24 mouse cellular contexts compared by ENCODE assay signal in the genomic region with DNA sequence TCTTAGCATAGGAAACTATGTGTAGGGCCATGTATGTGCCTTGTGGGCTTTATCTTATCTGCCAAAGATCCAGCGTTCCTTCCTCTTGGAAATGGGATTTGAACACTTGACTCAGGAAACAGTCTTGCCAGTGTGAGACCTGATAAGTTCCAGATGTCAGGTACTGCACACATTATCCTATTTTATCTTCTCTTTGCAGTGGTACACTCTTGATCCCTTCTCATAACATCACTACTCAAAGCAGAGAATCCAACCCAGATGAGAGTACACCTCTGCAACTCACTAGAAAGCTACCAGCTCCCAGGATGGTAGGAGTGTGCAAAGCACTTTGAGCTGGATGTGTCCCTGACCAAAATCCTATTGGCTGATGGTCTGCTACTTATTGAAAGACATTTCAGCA.
DNase-seq lines count a peak whose midpoint lies in the region; ATAC-seq and TF ChIP-seq lines count a peak whose summit lies in the region.
"Had no signal": no experiment of that assay in that cellular context is flagged by ENCODE, and none has a peak within 500 bp of the region (broad histone marks: within the 10 kb centered on the region; RNA-seq: fewer than 3 reads in every experiment).

No protein-coding gene starts in this region.

- peaks cover 12% of the 10 kb centered on the region; the same call in 1 of the 2 replicates for H3K4me1 ChIP-seq in hindbrain, embryonic 15.5 days (replicated peaks)
- H3K4me1 ChIP-seq in hindbrain, embryonic 12.5 days, result 0 out of 2 replicates have a peak, but pooled peaks cover 4% of the 10 kb centered on the region
- peaks cover 5% of the 10 kb centered on the region; the same call in 1 of the 2 replicates for H3K4me1 ChIP-seq in G1E (ENCODE audit: insufficient read depth, low read depth, low read length)
- H3K4me1 ChIP-seq in liver, embryonic 13.5 days (replicated peaks), result peaks cover 54% of the 10 kb centered on the region
- H3K4me1 ChIP-seq in liver, embryonic 16.5 days (ENCODE audit: control insufficient read depth, low read depth, low read length), result peaks cover 3% of the 10 kb centered on the region; the same call in 1 of the 2 replicates

- H3K9ac ChIP-seq in hindbrain, embryonic 15.5 days, result no peak overlapping the region
- no peak overlapping the region for H3K9ac ChIP-seq in hindbrain, embryonic 12.5 days
- no peak overlapping the region for H3K9ac ChIP-seq in liver, embryonic 13.5 days
- no peak overlapping the region for H3K9ac ChIP-seq in liver, embryonic 16.5 days (ENCODE audit: low read depth, low read length)
- H3K9ac ChIP-seq: embryonic facial prominence, embryonic 12.5 days; embryonic facial prominence, embryonic 15.5 days; forebrain, embryonic 15.5 days; heart, embryonic 13.5 days had no signal

- intact Hi-C loops in left cerebral cortex, postnatal 36 days (cut with DNase I), result no loop called here

- ATAC-seq in hindbrain, embryonic 15.5 days (ENCODE audit: low FRiP score, low read depth), result no peak
- ATAC-seq in hindbrain, embryonic 12.5 days (ENCODE audit: low FRiP score), result no peak
- ATAC-seq in G1E (ENCODE audit: extremely low read depth, insufficient number of reproducible peaks, low FRiP score, poor library complexity, severe bottlenecking), result peak; percentile 8; the same call in 1 of the 2 replicates
- ATAC-seq in liver, embryonic 13.5 days (ENCODE audit: low read depth), result peak; percentile 65
- ATAC-seq in liver, embryonic 16.5 days (ENCODE audit: low read depth), result peak; percentile 51
- ATAC-seq: forebrain, embryonic 15.5 days; hindbrain, embryonic 16.5 days had no signal

- no peaks in the 10 kb centered on the region for H3K36me3 ChIP-seq in hindbrain, embryonic 15.5 days
- H3K36me3 ChIP-seq in hindbrain, embryonic 12.5 days, result no peaks in the 10 kb centered on the region
- H3K36me3 ChIP-seq in G1E (replicated peaks), result no peaks in the 10 kb centered on the region
- H3K36me3 ChIP-seq in liver, embryonic 13.5 days, result no peaks in the 10 kb centered on the region
- no peaks in the 10 kb centered on the region for H3K36me3 ChIP-seq in liver, embryonic 16.5 days (ENCODE audit: control insufficient read depth, insufficient read depth)
- H3K36me3 ChIP-seq: embryonic facial prominence, embryonic 15.5 days; forebrain, embryonic 15.5 days; heart, embryonic 10.5 days; heart, embryonic 13.5 days had no signal

- H3K9me3 ChIP-seq in hindbrain, embryonic 15.5 days, result no peaks in the 10 kb centered on the region
- H3K9me3 ChIP-seq in hindbrain, embryonic 12.5 days (replicated peaks), result no peaks in the 10 kb centered on the region
- H3K9me3 ChIP-seq in G1E (replicated peaks), result no peaks in the 10 kb centered on the region
- H3K9me3 ChIP-seq in liver, embryonic 13.5 days (replicated peaks), result no peaks in the 10 kb centered on the region
- H3K9me3 ChIP-seq in liver, embryonic 16.5 days (replicated peaks; ENCODE audit: control insufficient read depth, low read length), result no peaks in the 10 kb centered on the region
- H3K9me3 ChIP-seq: embryonic facial prominence, embryonic 12.5 days; embryonic facial prominence, embryonic 15.5 days; forebrain, embryonic 15.5 days; heart, embryonic 10.5 days; heart, embryonic 13.5 days had no signal

- H3K4me2 ChIP-seq in hindbrain, embryonic 15.5 days, result no peak overlapping the region
- H3K4me2 ChIP-seq in hindbrain, embryonic 12.5 days (replicated peaks), result no peak overlapping the region
- no peak overlapping the region for H3K4me2 ChIP-seq in liver, embryonic 13.5 days
- H3K4me2 ChIP-seq in liver, embryonic 16.5 days (ENCODE audit: low read depth, low read length), result no peak overlapping the region
- H3K4me2 ChIP-seq: embryonic facial prominence, embryonic 12.5 days; embryonic facial prominence, embryonic 15.5 days; forebrain, embryonic 15.5 days; heart, embryonic 13.5 days had no signal

- WGBS in hindbrain, embryonic 15.5 days, result 81% methylated on average over 1 of the region's 1 CpGs
- 86% methylated on average over 1 of the region's 1 CpGs for WGBS in hindbrain, embryonic 12.5 days
- 29% methylated on average over 1 of the region's 1 CpGs for WGBS in liver, embryonic 13.5 days (ENCODE audit: insufficient replicate concordance)
- WGBS in liver, embryonic 16.5 days (ENCODE audit: insufficient replicate concordance), result 12% methylated on average over 1 of the region's 1 CpGs

- H3K4me3 ChIP-seq in hindbrain, embryonic 15.5 days, result no peak overlapping the region
- no peak overlapping the region for H3K4me3 ChIP-seq in hindbrain, embryonic 12.5 days
- no peak overlapping the region for H3K4me3 ChIP-seq in G1E (ENCODE audit: low read depth, low read length)
- no peak overlapping the region for H3K4me3 ChIP-seq in liver, embryonic 13.5 days (replicated peaks)
- H3K4me3 ChIP-seq in liver, embryonic 16.5 days (ENCODE audit: low read depth, low read length), result no peak overlapping the region
- H3K4me3 ChIP-seq: embryonic facial prominence, embryonic 12.5 days; embryonic facial prominence, embryonic 15.5 days; forebrain, embryonic 15.5 days; heart, adult 2 months; heart, embryonic 10.5 days; heart, embryonic 13.5 days had no signal

- H3K27me3 ChIP-seq in hindbrain, embryonic 15.5 days, result no peaks in the 10 kb centered on the region
- H3K27me3 ChIP-seq in hindbrain, embryonic 12.5 days, result no peaks in the 10 kb centered on the region
- H3K27me3 ChIP-seq in G1E (ENCODE audit: insufficient read depth, low read length), result peaks cover 24% of the 10 kb centered on the region
- H3K27me3 ChIP-seq in liver, embryonic 13.5 days, result 0 out of 2 replicates have a peak, but pooled peaks cover 4% of the 10 kb centered on the region
- no peaks in the 10 kb centered on the region for H3K27me3 ChIP-seq in liver, embryonic 16.5 days (ENCODE audit: control insufficient read depth, insufficient read depth, low read depth, low read length)
- H3K27me3 ChIP-seq: CH12.LX; embryonic facial prominence, embryonic 12.5 days; embryonic facial prominence, embryonic 15.5 days; forebrain, embryonic 15.5 days; heart, embryonic 13.5 days had no signal

- TF ChIP-seq CTCF in G1E (IDR thresholded peaks at IDR 0.05; ENCODE audit: low read depth, low read length), result no peak

- no peak for DNase-seq in G1E (ENCODE audit: low spot score)
- DNase-seq in liver, embryonic 13.5 days, result no peak
- no peak for DNase-seq in adrenal gland, adult 18-20 months (ENCODE audit: low spot score in 2 of 2)
- no peak for DNase-seq in adrenal gland, adult (ENCODE audit: inconsistent age in 2 of 2, low spot score in 1 of 2)
- no peak for DNase-seq in left cerebral cortex, postnatal 36 days (ENCODE audit: low spot score in 2 of 2)
- DNase-seq: adrenal gland, postnatal 10 days; adrenal gland, postnatal 36 days; cerebellum, adult 18-20 months; cerebellum, adult 9-10 months; cerebellum, postnatal 14 days; gastrocnemius, postnatal 25 days; heart, adult 2 months; heart, postnatal 14 days; heart, postnatal 4 days had no signal

- 0 out of 2 replicates have a peak overlapping the region, but pooled peaks have one; percentile 20 for H3K27ac ChIP-seq in hindbrain, embryonic 15.5 days (replicated peaks)
- H3K27ac ChIP-seq in hindbrain, embryonic 12.5 days, result no peak overlapping the region
- H3K27ac ChIP-seq in liver, embryonic 13.5 days, result no peak overlapping the region
- no peak overlapping the region for H3K27ac ChIP-seq in liver, embryonic 16.5 days (ENCODE audit: low read length)
- H3K27ac ChIP-seq: embryonic facial prominence, embryonic 12.5 days; embryonic facial prominence, embryonic 15.5 days; forebrain, embryonic 15.5 days; heart, adult 2 months; heart, embryonic 10.5 days; heart, embryonic 13.5 days had no signal

Comparison
In these comparisons a context has a peak if more than half of its experiments do, and no peak if none do; other contexts are left out.
1. ATAC-seq: peak in G1E (single experiment), liver, embryonic 13.5 days (single experiment) and liver, embryonic 16.5 days (single experiment); none in hindbrain, embryonic 15.5 days (single experiment) and hindbrain, embryonic 12.5 days (single experiment).